Mouse (Mus musculus) heart, adult 18-20 months (tissue): Measurements from ENCODE around the gene Prr3. TPM values are rescaled to one million over a fixed set of nuclear protein-coding genes. Genes with fewer than 3 reads are reported as not detected.
"Not testable (repeated sequence)": the region's sequence is repeated elsewhere in the genome, so short reads cannot be mapped to it uniquely, and the experiment has no call there.

Experiments
- DNase-seq, 2 experiments: peaks; one replicate each; pipeline ENCODE4 v3.0.0; 2021 to 2022; ENCODE audit warnings: mixed read lengths in 1 of 2
- long read RNA-seq, 2 experiments: library from polyadenylated mRNA; stranded (forward); transcript quantifications; one replicate each; pipeline ENCODE4 v2.0.0; 2021
- total RNA-seq, 2 experiments: library from RNA; stranded (reverse); gene quantifications; 2 replicates each; pipeline ENCODE4 v1.2.3; 2021

The Prr3 gene
- total RNA-seq, result 1 to 10 TPM; 3.3 to 3.4 TPM
- long read RNA-seq, experiment 1, result 0 reads
- long read RNA-seq, experiment 2, result 0 reads

DNA sequence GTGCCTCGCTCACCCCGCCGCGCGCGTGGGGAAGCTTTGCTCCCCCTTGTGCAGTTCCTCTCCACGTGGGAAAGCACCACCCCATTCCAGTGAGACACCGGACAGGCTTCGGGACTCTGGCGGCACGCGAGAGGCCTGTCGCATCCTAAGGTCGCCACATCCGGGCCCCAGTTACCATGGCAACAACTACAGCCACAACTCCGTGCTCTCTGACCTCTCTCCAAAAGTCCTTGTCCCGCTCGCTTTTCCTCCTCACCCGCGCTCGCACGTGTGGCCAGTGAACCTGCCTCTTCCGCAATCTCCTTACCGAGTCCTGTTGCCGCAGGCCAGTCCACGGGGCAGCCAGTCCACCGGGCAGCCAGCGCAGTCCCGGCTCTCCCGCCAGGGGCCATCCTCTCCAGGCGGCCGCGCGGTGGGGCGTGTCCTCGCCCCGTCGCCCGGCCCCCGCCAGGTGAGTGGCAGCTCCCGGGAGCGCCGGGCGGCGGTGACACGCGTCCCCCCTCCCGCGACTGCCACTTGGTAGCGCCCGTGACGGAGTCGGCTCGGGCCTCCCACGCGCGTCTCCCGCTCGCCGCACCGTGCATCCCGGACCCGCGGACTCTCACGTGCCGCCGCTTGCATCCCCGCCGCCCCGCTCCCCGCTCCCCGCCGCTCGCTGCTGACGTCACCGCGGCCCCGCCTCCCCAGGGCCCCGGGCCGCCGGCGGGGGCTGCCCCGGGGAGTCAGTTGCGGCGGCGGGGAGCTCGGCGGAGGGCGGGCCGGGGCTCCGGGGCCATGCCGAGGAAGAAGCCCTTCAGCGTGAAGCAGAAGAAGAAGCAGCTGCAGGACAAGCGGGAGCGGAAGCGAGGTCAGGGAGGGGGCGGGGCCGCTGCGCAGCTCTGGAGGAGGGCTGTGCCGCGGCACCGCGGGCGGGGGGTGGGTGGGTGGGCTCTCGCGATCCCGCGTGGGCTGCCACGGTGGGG, at the start of gene Prr3, which contains the start of gene Gnl1:
Gene Prr3 (minus strand): TSS at position 836 of the 962 bp plus-strand sequence.
Gene Gnl1 (plus strand): TSS at position 451 of the 962 bp plus-strand sequence.
- DNase-seq, result peak; percentile 93 to 95

DNA sequence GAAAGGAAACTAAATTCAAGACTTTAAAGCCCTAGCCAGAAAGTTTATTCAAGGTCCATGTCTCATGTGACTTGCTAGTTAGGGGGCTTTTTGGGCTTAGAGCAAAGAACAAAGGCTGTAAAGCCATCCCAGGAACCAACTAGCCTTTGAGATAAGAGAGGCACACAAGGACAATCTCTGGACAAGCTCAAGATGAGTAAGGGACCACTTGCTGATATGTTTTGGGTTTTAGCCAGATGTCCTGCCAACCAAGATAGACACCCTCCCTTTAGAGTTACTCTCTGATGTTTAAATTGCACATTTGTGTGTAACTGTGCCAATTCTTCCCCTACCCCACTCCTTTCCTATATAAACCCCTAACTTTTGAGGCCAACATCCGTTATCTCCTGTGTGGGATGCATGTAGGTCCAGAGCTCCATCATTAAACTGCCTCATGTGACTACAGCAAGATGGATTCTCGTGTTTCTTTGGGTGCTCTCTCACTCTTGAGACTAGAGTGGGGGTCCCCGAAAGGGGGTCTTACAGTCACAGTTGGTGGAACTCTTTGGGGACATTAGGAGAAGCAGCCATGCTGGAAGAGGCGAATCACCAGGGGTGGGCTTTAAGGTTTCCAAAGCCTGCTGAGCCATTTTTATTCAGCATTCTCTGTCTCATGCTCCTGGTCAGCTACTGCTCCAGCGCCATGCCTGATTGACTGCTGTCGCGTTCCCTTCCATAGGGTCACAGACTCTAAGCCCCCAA, 49.0 kb upstream of the Prr3 start:
- DNase-seq, result no peak

DNA sequence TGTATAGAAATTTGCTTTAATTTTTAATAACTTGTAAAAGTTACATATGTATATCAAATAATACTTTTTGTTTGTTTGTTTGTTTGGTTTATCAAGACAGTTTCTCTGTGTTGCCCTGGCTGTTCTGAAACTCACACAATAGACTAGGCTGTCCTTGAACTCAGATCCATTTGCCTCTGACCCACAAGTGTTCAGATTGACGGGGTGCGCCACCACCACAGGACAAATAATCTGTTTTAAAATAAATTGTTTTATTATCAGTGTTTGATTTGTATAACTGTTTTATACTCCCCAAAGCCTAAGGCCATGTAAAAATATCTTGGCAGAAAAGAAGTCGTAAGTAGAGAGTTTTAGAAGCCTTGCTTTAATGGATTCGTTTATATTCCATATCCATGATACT, 47.6 kb upstream of the Prr3 start:
- no peak for DNase-seq

DNA sequence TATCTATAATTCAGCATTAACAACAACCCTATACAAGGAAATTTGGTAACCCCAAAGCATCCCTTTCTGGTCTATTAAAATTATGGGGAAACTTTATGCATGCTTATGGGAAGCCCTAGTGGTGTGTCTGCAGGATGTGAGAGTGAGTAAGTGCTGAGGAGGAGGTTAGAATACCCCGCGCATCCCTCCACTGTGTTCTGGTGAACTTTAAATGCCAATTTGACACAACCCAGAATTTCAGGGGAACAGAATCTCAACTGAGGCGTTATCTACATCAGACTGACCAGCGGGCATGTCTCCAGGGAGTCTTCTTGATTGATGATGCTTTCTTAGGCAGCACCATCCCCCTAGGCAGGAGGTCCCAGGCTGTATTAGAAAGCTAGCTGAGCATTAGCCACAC, 45.9 kb upstream of the Prr3 start:
- DNase-seq, result no peak

DNA sequence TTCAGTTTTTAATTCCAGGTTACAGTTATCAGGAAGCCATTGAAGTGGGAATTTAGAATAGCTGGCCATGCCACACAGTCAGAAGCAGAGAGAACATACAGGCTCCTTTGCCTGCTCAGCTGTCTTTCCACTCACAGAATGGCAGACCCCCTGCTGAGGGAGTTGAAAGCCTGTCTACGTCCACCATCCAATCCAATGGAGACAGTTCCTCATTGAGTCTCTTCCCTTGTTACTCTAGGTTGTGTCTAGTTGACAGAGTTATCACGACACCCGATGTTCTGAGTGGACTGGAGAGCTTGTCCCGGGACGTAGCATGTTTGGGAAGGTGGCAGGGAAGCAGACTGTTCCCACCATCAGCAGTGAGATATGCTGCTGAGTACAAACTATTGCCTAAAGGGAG, 45.2 kb upstream of the Prr3 start:
- DNase-seq, result no peak

DNA sequence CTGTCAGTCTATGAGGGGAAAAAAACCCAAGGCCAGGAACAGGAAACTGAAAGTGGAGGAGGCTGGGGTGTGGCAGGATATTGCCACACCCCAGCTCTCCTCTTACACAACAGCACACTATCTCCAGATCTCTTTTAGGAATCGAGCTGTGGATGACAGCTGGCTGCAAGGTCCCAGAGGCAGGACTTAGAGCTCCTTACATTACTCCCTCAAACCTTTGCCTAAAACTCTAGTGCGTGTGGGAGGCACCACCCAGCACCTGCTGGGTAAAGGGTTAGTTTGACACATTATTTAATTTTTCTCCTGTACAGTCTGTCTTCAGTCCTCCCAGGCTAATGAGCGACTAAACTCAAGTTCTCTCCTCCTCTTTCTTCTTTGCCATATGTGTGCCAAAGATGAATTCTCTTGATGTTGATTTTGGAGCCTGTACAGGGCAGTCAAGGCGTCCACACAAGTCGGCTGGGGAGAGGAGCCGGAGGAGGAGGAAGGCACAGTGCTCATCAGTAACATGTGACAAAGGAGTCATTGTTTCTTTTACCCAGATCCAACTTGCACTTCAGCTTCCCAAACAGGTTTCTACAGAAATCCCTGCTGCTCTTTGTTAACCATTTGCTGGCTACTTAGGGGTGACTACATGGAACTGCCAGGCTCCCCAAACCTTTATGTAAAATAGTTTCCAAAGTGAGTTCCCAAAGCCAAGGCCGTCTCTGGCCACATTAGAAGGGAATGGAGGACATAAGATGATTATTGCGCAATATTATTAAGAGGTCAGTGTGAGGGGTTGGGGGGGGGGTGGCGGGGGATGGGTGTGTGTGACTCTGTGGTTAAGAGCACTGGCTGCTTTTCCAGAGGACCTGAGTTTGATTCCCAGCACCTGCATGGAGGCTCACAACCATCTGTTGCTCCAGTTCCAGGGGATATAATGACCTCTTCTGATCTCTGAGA, 43.9 kb upstream of the Prr3 start:
- peak; percentile 62 to 71 for DNase-seq

DNA sequence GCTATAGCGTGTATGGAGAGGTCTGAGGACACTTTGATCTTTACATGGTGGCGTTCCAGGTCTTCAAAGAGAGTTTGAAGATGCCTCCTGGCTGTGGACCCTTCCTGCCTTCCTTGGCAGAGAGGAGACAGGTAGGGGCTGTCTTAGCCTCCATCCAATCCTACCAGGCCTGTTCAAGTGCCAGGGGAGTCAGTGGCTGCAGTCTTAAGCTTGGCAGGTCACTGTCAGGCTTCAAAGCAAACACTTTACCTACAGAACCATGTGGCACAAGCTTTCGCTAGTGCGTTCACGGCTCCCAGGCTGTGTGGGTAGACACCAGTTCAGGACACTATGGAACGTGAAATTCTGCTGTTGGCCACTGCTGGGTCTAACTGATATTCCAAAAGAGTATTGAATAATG, 42.9 kb upstream of the Prr3 start:
- DNase-seq, result no peak

DNA sequence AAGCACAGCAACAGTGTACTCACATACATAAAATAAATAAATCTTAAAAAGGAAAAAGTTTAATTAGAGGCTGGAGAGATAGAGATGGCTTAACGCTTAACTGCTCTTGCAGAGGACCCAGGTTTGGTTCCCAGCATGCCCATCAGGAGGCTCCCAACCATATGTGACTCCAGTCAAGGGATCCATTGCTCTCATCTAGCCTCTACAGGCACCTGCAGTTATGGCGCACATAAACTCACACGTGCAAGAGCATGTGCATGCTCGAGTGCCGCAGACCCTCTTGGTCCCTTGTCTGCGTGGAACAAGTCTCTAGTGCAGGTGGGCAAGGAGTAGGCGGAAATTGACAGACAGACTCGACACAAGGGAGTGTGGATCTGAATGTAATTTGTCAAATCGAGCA, 42.1 kb upstream of the Prr3 start:
- DNase-seq, result no peak

DNA sequence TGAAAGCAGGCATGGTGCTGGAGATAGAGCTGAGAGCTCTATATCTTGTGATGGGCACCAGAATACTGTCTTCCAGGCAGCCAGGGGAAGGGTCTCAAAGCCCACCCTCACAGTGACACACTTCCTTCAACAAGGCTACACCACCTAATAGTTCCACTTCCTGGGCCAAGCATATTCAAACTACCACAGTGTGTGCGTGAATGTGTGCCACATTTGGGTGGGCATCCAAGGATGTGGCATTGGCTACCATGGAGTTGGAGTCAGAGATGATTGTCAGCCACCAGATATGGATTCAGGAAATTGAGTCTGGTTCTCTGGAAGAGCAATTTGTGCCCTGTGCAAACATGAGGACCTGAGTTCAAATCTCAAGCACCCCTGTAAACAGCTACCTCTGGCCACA, 41.3 kb upstream of the Prr3 start:
- no peak for DNase-seq

DNA sequence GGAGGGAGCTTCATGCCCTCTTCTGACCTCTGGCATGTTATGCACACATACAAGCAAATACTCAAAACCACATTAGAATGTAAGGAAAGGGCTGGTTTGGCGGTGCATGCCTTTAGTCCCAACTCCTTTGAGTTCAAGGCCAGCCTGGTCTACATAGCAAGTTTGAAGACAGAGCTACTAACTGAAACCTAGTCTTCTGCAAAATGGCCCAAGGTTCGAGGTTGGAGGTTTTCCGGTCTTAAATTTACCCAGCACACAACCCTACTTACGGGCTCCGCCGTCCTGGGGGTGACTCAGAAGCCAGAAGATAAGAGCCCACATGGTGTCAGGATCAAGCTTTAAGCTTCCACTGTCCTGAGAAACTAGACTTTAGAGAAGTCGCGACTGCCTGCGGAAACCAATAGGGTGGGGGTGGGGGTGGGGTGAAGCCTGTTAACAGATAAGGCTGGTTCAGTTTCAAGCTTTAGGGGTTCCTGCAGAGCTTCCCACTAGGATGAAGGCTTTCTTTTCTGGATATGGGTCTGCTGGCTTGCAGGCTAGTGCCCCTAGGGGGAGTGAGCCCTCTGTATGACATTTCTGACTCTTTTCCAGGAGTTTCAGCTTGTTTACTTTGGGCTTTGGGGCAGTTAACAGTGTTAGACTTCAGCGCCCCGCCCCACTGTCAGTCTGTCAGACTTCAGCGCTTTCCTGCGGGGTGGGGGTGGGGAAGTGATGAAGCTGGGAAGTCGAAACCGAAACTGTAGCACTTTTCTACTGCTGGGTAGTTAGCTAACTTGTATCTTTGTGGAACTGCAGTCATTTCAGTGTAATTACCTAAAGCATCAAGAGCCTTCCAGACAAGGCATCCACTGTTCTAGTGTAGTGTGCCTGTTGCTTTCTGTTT, 40.4 kb upstream of the Prr3 start, which contains the start of gene H2-T24:
Gene H2-T24 (minus strand): TSS at position 370 of the 883 bp plus-strand sequence.
- DNase-seq, result peak; percentile 88 to 91

DNA sequence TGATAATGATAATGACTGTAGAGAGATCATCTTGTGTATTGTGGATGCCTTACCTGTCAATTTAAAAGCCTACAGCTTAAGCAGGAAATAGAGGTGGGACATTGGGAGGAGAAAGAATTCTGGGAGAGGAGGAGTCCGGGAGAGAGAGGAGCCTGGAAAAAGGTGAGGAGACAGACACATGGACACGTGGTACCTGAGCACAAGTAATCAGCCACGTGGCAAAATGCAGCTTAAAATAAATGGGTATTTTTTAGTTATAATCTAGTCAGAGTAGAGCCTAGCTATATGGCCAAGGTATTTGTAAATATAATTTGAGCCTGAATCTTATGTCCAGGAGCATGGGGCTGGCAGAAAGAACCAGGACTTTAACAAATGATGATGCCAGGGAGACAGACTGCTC, 39.5 kb upstream of the Prr3 start:
- DNase-seq, result no peak

DNA sequence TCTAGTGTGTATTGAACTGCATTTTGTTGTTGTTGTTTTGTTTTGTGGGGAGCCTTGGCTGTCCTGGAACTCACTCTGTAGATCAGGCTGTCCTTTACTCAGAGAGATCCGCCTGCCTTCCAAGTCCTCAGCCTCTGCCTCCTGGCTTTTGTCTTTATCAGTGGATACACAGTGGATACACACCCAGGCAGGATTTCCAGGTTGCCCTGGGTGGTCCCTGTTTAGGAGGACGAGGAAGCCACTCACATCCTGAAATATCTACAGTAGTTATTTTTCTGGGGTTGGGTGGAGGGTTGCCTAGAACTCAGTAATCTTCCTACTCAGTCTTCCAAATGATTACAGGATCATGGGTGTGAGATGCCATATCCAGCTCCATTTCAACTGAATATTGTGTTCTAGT, 38.9 kb upstream of the Prr3 start:
- peak; percentile 51 to 83 for DNase-seq

DNA sequence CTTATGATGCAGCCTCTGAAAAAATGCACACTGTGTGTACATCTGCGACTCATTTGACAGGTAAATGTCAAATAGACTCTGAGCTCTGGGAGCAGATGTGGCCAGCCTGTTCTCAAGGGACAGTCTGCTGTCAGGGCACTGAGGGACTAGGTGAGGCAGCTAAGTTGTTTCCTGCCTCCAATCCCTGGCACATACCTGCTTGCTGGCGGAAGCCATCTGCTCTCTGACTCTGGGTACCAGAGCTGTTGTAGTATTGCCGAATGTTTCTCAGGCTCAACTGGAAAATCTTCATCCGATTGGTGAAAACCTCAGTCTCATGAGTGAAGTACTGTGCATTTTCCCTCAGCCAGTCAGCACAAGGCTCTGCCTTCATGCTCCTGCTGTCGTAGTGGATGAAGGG, 37.0 kb upstream of the Prr3 start:
- no peak for DNase-seq

DNA sequence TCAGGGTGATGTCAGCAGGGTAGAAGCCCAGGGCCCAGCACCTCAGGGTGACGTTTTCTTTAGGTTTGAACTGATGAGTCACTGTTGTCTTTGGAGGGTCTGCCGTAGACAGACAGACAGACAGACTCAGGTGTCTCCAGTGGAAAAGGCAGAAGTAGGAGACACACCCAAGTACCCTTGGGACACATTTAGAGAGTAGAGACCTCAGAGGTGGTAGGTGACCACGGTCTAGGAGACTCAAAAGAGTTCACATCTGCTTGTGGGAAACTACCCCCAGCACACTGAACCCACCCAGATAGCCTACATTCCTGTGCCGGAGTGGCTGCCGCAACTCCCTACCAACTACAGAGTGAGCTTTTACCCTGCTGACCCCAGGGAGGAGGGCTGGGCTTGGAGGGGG, 34.9 kb upstream of the Prr3 start:
- DNase-seq, result no peak

DNA sequence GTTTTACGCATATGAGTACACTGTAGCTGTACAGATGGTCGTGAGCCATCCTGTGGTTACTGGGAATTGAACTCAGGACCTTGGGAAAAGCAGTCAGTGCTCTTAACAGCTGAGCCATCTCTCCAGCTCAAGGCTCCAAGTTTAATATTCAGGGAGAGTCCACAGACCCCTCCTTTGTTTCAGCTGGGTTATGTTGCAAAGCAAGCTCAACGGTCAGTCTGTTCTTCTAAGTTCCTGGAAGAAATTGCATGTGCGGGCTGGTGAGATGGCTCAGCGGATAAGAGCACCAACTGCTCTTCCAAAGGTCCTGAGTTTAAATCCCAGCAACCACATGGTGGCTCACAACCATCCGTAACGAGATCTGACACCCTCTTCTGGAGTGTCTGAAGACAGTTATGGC, 24.4 kb upstream of the Prr3 start:
- DNase-seq, result not testable (repeated sequence)

DNA sequence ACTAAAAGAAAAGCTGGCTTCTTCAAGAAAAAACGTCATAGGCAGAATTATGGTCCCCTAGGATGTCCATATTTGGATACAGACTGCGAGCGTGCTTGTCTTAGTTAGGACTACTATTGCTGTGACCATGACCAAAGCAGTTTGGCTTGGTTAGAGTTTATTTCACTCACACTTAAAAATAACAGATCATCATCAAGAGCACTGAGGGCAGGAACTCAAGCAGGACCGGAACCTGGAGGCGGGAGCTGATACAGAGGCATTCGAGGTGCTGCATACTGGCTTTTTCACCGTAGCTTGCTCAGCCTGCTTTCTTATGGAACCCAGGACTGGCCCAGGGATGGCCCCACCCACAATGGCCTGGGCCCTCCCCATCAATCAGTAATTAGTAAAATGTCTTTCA, 23.3 kb upstream of the Prr3 start:
- DNase-seq, result no peak

DNA sequence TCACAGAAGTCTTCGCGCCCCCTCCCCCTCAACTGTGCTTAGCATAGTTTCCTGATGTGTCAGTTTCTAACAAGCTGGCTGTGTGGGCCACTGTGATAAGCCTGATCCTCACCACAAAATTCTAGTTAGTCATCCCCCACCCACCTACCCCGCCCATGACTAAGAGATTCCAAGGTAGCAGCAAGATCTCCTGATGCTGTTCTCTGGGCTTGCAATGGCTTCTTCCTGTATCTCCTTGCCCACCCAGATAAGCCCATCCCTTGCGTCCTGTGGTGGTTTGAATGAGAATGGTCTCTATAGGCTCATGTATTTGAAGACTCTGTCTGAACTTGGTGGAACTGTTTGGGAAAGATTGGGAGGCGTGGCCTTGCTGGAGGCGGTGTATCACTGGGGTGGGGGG, 21.9 kb upstream of the Prr3 start:
- DNase-seq, result no peak

DNA sequence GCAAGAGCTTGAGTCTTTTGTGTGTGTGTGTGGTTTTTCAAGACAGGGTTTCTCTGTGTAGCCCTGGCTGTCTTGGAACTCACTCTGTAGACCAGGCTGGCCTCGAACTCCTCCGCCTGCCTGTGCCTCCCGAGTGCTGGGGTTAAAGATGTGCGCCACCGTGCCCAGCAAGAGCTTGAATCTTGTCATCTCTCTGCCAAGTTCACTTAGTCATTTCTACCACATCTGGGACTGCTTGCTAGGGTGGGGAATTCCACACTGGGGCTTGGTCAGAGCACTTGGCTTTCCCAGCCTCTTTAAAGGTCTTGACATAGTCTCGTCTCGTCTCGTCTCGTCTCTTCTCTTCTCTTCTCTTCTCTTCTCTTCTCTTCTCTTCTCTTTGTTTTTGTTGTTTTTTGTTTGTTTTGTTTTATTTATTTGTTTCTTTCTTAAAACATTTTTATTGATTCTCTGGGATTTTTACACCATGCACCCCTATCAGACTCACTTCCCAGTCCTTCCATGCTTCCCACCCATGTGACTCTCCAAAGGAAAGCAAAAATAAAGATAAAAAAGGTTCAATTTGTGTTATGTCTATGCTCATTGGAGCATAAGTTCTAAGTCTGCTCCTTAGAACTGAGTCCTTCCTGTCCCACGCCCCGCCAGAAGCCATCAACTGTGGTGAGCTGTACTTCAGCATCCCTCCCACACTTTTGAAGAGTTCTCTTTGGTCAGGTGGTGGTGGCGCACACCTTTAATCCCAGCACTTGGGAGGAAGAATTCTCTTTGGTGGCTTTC, 21.3 kb upstream of the Prr3 start:
- peak in 1 of 2 experiments; percentile 29 for DNase-seq

DNA sequence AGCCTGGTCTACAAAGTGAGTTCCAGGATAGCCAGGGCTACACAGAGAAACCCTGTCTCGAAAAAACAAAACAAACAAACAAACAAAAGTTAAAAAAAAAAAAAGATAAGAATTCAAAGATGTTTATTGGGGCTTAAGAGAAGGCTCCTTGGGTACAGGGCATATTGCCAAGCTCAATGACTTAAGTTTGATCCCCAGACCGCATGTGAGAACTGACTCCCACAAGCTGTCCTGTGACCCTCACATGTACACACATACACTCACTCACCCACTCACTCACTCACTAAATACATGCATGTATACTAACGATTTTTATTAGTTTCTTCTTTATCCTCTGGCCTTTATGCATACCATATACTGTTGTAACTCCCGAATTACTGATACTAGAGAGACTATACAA, 20.3 kb upstream of the Prr3 start:
- no peak for DNase-seq

DNA sequence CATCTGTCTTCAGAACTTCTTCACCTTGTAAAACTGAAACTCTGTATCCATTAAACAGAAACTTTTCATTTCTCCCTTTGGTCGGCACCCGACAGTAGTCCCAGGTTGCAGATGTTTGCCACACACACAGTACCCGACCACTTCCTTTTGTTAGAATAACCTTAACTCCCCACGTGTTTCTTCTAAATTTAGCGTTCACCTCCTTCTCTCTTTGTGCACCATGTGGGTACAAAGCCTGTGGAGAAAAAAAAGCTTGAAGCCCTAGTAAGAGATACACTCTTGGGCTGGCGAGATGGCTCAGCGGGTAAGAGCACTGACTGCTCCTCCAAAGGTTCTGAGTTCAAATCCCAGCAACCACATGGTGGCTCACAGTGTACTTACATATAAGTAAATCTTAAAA, 19.3 kb upstream of the Prr3 start:
- peak; percentile 42 to 49 for DNase-seq
